Mouse (Mus musculus): ENCODE results near the gene Ncor2.

Ncor2 gene

GRCm38 (mm10) chr5:125148686-125149085 is 30.3 kb downstream of the Ncor2 start:
- DNase-seq (ENCODE audit: low spot score in 2 of 2), result no peak

DNA sequence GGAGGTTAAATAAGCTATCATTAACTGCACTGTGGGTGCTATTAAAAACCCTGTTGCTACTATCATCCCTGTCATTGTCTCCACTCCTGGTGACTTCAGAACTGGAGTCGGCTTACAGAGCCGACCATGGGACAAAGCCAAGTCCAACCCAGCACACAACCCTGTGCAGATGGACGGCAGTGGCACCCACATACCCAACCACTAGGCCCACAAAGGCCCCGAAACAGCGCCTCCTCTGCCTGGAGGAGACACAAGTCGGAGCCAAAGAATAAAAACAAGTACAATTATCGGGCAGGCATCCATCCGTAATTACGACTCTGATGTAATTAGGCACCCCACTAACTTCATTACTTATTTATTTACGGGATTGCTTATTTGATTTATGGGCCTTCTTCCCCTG is 30.8 kb downstream of the Ncor2 start:
- no peak for DNase-seq (ENCODE audit: low spot score in 2 of 2)

GRCm38 (mm10) chr5:125147124-125147523 is 31.9 kb downstream of the Ncor2 start:
- no peak for DNase-seq (ENCODE audit: low spot score in 2 of 2)

- DNase-seq (ENCODE audit: low spot score in 2 of 2), result no peak
These were observed 35.7 kb downstream of the Ncor2 start for GRCm38 (mm10) chr5:125143114-125143872.

DNA sequence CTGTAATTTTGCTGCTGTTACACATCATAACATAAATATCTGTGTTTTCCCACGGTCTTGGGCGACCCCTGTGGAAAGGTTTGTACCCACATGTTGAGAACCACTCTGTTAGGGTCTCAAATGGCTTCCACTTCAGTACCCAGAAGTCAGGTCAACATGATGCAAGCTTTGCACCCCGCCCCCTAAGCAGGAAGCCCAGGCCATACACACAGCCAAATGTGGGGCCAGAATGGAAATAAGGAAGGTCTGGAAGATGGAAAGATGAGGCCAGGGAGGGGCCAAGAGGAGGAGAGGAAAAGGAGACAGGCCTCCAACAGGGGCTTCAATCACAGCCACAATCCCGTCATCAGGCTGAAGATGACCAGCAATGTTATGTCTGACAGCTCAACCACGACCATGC is 37.1 kb downstream of the Ncor2 start:
- no peak for DNase-seq (ENCODE audit: low spot score in 2 of 2)

DNA sequence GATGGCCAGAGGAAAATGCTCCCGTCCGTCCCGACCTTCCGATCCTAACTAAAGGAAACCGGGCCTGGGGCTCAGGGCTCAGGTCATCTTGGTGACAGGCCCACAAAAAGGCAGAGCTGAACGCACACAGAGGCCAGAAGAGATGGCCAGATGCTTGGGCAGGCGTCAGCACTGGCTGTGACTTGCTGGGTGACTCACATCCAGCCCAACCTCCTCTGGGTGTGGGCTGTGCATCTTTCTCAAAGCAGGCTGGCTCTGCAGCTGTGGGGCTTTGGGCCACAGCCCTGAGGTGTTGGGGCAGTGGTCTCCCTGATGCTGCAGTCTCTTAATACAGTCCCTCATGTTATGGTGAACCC is 37.5 kb downstream of the Ncor2 start:
- peak; percentile 64 to 81 for DNase-seq (ENCODE audit: low spot score in 2 of 2)

DNA sequence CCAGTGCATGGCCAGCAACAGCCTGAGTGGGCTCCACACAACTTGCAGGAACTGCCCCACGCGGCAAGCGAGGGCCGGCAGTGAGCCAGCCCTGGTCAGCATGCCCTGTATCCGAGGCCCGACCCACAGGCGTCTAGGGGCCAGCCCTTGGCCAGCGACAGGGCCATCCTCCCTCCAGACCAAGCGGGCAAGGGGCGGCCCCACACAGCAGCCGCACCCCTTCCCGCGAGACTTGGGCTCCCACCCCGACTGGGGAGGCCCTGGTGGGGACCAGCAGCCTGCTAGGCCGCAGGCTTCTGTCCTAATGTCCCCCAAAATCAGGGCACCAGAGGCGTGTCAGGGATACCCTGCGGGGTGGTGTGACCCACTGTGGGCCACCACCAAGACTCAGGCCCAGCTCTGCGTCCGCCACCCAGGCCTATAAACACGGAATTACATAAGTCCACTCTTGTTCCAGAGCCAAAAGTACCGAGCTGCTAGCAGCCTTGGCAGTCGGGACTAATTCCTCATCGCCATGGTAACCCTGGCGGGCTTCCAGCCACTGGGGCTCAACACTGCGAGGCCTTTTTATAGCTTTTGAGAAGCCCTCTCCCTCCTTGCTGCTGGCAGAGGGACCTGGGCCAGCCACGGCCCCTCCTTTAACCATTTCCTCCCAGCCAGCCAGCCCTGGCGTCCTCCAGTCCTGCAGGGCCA is 38.0 kb downstream of the Ncor2 start:
- peak; percentile 99 for DNase-seq (ENCODE audit: low spot score in 2 of 2)

GRCm38 (mm10) chr5:125140151-125140699 is 38.8 kb downstream of the Ncor2 start:
- peak; percentile 69 to 78 for DNase-seq (ENCODE audit: low spot score in 2 of 2)

DNA sequence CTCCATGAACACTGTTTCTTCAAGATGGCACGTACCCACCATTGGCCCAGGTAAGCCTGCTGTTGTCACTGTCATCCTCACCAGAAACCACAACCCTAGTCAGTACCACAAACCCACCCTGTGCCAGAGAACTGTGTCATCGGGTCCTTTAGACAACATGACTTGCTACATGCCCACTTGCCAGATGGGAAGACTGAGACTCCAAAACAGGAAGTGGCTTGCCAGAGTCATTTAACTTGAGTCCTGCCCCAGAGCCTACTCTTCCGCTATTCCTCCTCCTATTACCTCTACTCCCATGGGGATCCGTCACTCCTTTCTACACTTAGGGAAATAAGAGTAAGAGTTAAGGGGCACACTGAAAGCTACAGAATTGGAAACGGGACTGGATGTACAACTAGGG is 39.4 kb downstream of the Ncor2 start:
- DNase-seq (ENCODE audit: low spot score in 2 of 2), result no peak

DNA sequence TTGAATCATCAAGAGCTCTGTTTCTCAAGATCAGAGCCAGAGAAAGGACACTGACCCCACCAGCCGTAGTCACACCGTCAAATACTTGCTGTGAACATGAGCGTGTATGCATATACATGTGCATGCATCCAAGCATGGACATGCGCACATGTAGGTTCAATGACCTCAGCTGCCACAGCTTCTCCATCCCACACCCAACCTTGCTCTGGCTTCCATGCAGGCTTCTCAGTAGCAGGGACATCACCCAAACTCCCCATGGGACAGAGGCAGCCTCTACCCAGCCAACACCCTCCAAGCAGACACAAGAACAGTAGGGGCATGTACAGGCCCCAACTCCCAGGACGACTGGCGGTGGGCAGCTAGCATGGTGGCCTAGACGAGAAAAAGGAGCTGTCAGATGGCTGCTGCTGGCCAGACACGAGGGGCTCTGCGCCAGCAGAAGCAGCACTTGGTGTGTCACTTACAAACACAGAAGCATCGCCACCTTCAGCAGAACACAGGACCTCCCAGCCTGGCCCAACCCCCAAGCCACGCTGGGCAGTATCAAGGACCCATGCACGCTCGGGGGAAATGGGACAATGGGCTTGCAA is 40.1 kb downstream of the Ncor2 start:
- no peak for DNase-seq (ENCODE audit: low spot score in 2 of 2)

- no peak for DNase-seq (ENCODE audit: low spot score in 2 of 2)
These were observed 41.2 kb downstream of the Ncor2 start for GRCm38 (mm10) chr5:125137672-125138285.

DNA sequence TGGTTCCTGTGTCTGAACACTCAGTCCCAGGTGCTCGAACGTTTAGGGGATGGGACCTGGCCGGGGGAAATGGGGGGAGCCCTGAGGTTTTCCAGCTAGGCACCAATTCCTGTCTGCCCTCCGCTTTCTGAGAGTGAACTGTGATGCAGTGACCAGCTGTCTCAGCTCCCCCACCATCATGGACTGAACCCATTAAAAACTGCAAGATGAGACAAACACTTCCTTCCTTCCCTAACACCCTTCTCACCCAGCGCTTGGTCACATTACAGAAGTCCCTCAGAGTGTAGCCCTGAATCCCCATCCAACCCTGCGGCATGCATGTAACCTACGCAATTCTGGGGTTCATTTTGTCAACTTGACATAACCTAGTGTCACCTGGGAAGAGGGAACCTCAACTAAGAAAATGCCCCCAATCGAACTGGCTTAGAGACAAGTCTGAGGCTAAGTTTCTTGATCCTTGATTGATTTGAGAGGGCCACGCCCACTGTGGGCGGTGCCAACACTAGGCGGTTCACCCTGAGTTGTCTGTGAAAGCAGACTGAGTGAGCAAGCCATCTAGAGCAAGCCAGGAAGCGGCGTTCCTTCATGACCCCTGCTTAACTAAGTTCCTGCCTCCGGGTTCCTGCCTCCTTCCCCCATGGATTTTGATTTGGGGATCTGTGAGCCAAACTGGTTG is 41.9 kb downstream of the Ncor2 start:
- DNase-seq (ENCODE audit: low spot score in 2 of 2), result no peak

- no peak for DNase-seq (ENCODE audit: low spot score in 2 of 2)
These were observed 42.6 kb downstream of the Ncor2 start for GRCm38 (mm10) chr5:125136296-125136995.

GRCm38 (mm10) chr5:125134795-125135468 is 44.1 kb downstream of the Ncor2 start:
- peak; percentile 58 to 66 for DNase-seq (ENCODE audit: low spot score in 2 of 2)

- no peak for DNase-seq (ENCODE audit: low spot score in 2 of 2)
These were observed 44.6 kb downstream of the Ncor2 start for GRCm38 (mm10) chr5:125134391-125134790.

GRCm38 (mm10) chr5:125133651-125134050 is 45.4 kb downstream of the Ncor2 start:
- no peak for DNase-seq (ENCODE audit: low spot score in 2 of 2)

GRCm38 (mm10) chr5:125132566-125133260 is 46.3 kb downstream of the Ncor2 start:
- no peak for DNase-seq (ENCODE audit: low spot score in 2 of 2)

DNA sequence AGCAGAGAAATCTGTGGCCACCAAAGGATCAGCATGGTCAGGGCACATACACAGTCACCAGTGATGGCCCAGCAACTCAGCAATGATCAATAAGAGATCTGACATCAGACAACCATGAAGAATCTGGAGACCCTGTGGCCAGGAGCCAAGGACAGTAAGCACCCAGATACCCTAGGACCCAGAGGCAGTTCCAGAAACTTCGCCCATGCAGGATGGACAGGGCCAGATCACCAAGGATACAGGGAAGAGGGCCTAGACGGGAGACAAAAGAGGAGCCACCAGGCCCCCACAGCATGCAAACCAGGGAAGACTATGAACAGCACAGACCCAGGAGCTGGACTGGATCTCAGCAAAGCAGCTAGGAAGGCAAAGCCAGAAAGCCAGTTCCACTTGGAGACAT is 47.0 kb downstream of the Ncor2 start:
- no peak for DNase-seq (ENCODE audit: low spot score in 2 of 2)

DNA sequence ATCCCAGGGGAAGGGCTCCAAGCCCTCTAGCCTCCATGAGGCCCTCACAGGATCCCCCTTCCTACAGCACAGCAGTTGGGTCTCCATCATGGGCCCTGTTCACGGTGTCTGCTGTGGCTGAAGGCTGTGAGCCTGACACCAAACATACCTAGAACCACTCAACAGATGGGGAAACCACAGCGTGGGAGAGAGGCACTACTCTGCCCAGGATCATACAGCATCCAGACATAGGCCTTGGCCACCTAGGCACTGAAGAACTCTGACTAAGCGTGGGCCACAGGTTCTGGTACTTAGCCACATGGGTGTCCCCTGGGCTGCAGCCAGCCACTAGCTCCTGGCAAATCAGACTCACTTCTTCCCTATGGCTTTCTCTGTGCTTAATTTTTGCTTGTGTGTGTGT is 48.6 kb downstream of the Ncor2 start:
- DNase-seq (ENCODE audit: low spot score in 2 of 2), result no peak

DNA sequence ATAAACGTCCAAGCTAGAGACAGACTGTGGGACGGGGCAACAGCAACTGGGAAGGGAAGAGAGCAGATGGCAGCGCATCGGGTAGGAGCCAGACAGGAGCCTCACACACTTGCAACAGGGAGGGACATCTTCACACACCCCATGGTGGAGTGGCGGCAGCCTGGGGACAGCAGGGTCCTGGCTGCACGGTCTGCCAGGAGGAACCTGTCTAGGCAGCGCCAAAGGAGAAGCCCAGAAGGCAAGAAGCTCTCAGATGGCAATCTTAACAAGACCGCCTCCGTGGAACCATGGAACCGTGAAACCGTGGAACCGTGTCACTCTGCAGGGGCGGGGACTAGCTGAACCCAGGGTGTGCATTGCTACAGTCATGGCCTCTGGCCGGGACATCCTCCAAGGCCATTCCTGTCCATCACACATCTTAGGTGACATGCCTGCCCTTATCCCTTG is 50.1 kb downstream of the Ncor2 start:
- no peak for DNase-seq (ENCODE audit: low spot score in 2 of 2)
